Mouse (Mus musculus) urinary bladder, postnatal 36 days (tissue): ENCODE data around the gene Nfia.

Source experiments
- DNase-seq, 2 experiments: peaks; one replicate each; pipeline ENCODE4 v3.0.0; 2022; ENCODE audit warnings: low spot score in 2 of 2, mixed read lengths in 1 of 2

Nfia gene

DNA sequence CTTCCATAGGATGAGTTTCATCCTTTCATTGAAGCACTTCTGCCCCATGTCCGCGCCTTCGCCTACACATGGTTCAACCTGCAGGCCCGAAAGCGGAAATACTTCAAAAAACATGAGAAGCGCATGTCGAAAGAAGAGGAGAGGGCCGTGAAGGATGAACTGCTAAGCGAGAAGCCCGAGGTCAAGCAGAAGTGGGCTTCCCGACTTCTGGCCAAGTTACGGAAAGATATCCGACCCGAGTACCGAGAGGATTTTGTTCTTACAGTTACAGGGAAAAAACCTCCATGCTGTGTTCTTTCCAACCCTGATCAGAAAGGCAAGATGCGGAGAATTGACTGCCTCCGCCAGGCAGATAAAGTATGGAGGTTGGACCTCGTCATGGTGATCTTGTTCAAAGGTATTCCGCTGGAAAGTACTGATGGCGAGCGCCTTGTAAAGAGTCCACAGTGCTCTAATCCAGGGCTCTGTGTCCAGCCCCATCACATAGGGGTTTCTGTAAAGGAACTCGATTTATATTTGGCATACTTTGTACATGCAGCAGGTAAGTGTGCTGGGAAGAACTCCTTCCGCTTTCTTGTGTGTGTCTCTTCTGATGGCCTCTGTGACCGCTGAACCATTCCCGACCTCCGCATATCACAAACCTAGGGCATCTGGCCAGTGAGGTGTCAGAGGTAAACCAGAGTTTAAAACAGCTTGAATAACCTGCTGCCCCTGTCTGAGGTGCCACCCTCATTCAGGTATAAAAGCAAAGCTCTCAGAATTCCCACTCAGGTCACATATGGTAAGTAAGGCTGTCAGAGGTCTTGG lies 10.7 kb downstream of the Nfia start:
- no peak for DNase-seq

DNA sequence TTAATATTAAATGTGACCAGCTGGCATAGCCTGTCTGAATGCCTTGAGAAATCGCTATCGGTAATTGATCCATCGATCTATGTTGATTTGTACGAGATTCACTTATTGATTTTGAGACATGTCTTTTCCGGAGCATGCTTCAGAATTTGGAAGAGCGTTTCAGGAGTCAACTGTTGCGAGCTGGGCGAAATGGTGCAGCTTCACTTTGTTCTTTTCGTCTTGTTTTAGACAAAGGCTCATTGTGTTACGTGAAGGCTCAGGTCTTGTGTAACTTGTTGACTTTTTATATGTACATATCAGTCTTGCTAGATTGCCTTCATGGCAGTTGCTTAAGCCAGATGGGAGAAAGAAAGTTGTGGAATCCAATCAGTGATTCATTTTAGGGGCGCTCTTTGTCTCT lies 11.7 kb downstream of the Nfia start:
- no peak for DNase-seq

DNA sequence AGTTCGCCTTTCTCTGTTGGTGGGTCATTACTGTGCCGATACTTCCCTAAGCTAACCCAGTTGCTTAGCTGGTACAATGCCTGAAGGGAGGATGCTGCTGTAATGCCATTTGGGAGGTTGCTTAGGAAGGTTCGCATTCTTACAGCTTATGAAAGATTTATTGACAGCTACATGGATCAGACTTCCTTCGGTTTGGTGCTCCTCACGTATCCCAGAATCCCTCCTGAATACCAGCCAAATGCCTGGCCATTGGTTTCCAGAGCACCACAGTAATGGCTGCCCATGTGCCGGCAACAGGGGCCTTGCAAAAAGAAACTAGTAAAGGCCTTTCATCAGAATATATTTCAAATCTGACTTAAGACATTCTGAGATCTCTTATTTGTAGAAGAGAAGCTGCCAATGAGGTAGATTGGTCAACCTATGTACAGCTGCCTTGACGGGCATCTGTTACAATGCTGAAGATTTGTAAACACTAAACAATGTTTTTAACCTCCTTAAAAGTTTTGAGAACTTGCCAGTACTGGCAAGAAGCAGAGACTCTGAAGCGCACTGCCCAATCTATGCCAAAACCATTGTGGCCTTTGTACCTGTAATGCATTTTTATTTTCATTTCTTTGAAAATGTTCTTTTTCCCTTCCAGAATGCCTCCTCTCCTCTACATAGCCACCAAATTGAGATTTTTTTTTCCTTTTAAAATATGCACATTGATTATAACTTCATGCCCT lies 13.2 kb downstream of the Nfia start:
- DNase-seq: no peak

DNA sequence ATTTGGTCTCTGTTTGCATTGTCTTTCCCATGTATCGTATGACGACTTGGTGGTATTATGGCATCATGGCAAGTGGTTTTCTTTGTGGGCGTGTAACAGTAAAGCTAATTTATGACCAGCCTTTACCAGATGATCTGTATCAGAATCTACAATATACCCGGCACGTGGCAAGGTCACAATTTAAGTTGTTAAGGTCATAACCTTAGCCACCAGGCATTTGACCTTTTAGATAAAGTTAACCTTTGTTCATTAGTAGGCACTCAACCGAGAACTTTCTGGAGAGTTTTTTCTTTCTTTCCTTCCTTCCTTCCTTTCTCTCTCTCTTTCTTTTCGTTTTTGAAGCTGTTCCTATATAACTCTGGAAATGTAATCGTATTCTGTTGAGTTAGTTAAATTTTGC lies 14.0 kb downstream of the Nfia start:
- no peak for DNase-seq

DNA sequence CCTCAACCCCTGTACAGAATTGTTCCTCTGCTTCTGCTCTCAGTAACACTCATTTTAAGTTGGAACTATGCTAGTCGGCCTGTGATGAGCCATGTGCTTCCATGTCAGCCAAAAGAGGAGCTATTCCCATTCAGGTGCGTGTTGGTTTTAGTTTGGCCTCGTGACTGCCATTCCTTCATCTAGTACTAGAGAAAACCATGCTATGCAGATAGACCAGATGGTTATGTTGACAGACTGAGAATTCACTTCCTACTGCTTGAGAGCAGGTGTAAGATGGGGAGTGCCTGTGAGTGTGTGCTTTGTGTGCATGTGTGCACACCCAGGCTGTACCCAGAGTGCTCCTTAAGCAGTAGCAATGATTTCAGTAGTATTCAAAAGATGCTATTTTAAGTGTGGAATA lies 15.0 kb downstream of the Nfia start:
- DNase-seq: no peak

DNA sequence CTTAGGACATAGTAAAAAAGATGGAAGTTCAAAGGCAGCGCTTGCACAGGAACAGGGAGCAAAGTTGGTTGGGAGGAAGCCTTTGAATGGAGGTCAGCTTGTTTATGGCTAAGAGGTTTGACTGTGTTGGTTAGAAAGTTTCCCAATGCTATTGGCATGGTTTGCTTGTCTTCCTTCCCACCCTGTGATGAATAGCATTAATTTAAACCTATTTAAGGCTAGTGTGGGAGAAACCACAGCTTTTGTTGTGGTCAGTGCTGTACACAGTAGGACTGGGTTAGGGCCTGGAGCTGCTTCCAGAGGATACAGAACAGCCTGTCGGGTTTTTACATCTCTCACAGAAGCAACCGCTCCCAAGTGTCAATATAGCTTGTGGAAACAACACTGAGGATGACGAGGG lies 16.0 kb downstream of the Nfia start:
- no peak for DNase-seq

DNA sequence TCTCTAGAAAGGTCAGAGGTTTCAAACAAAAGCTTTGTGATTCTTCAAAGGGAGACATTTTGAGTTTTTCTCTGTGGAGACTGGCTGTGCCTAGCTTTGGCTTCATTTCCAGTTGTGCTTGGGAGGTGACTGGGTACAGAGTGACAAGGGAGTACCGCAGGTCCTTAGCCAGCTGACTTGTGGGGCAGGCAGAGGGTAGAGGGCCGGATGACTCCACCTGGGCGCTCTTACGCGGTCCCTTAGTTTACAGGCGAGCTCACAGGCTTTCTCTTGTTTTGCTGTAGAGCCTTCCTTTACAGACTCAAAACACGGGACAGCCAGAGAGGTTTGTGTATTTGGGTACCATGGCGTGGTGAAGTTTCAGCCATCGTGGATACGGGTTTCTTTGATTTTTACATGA lies 21.4 kb downstream of the Nfia start:
- DNase-seq: no peak

DNA sequence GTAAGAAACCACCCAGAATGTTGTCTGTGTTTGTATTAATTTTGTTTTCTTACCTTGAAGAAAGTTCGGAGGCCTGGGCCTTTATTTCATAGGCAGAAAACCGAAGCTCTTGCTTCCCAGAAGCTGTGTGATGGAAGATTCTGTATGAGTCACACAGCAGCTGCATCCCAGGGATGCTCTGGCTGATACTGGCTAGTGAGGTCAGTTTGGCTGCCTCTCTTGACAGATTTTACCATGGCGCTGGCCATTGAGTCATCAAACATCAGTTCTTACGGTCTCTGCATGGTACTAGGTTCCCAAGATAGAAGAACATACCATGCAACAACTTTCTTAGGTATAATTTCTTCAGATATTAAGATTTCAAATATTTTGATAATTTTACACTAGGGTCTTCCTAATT lies 22.3 kb downstream of the Nfia start:
- no peak for DNase-seq

DNA sequence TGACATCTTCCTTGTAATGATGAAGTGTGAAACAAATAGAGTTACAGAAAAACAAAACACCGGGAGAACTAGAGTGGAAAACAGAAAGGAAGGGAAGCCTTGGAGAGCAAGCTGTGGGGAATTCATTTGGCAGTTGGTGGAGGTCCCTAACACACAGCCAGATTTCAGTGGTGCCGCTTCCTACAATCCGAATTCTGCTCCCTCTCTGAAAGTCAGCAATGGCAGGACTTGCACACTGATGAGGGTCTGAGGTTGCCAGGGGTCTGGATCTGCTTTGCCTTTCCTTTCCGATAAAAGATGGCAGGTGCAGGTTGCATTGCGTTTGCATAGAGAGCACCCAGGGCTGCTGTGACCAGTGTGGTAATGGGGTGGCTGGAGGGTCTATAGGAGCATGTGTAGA lies 23.4 kb downstream of the Nfia start:
- DNase-seq: no peak

DNA sequence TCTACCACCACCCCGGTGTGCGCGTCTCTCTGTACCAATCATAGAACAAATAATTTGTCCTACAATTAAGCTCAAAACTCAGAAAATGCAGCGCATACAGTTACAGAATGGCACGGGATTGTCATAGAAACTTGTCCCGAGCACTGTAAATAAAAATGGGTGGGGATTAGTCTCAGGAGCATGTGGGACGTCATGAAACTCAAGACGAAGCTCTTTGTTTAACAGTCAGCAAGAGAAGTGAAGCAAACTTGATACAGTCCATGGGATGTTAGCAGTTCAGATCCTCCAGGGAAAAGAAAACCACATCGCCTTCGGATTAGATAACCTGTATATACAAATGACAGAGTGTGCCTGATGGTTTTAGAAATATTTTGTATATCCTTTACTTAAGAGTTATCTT lies 24.0 kb downstream of the Nfia start:
- DNase-seq: no peak

DNA sequence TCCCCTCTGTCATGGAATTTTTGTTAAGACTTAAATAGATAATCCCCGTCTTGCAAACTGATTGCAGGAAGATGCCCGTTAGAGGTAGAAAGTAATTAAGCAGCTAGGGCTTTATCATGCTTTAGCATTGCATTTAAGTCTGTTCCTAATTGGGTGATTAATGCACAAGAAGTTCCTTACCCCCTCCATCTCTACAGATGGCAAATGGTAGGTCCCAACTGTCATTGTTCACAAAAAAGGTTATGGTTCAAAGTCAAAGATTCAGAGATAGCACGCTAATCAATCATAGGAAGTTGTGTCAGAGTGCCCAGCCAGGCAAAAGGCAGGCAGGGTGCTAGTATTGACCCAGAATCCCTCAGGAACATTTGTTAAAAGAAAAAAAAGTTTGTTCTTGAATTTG lies 31.3 kb downstream of the Nfia start:
- DNase-seq: no peak

DNA sequence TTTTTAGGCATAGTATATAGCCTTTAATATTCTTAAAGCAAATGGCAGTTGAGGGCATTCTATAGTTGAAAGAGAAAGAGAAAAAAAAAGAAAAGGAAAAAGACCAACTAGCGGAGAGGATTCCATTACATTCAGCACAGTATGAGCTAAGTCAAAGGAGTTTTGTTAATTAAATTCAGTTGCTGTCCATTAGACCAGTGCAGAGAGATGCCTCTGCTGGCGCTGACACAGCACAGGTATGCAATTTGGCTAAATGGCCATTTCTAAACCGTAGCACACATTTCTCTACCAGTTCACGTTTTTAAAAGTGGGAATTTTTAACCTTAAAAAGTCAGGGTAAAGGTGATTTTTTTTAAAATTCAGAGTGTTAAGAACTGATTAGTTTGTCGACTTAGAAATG lies 32.1 kb downstream of the Nfia start:
- DNase-seq: no peak

DNA sequence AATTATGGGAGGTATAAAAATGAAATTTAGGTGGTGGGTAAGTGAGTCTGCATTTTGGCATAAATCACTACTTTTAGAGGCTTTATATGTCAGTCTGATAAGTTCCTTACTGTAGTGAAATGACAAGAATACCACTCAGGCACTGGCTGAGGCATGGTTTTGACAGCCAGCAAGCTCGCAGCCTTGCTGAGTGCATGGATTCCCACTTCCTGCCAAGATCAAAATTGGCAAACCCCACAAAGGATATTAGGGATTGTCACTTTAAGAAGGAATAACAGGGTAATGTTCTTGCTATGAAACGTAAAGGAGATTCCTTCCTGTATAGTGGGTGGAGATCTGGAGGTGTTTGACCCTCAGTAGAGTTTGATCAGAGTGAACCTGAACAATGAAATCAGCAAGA lies 32.7 kb downstream of the Nfia start:
- DNase-seq: no peak

DNA sequence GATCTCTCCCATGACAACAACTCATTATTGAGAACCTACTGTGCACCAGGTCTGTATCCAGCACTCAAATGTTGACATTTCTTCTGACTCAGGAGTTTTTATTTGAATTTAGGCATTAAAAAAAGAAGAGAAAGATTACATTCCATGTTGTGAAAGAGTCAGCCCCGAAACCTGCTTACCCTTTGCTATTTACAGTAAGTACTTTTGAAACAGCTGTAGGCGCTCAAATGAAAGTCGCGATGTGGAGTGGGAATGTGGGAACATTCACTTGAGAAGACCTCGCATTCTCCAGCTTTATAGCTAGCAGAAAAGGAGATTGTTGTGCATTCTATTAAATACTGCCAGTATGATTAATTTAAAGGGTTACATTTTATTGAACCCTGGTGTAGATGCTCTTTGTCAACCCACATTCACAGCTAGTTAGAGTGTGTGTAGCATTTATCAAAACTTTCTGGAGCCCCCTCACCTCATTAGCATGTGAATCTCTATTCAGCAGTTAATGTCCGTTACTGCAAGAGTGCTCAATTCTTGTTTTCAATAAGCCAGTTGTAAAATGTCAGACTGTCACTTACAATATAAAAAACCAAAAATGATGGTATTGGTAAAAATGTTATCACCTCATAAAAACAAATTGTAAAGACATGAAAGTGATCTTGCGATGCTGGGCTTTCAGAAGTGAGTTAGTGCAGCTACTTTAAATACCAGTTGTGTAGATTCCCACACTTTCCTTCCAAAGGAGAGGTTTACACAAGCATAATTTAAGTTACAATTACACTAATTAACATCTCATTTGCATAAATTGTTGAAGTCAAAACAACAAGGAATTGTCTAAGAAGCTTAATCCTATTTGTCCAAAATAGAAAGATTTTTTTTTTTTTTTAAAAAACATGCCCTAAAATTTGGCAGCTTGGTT lies 33.6 kb downstream of the Nfia start:
- DNase-seq: no peak

DNA sequence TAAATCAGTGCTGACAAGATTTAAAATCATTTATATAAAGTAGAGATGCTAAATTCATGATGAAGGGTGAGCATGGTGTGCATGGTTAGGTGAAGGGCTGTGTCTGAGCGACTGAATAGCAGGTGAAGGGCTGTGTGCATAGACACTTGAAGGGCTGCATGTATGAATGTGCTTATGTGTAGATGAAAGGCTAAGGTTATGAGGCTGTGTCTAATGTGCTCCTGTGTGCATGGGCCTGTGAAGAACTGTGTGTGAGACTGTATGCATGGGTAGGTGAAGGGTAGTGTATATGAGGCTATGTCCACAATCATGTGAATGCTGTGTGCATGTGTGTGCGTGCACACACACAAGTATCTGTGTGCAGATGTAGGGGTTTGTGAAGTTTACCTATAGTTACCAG lies 34.4 kb downstream of the Nfia start:
- DNase-seq: no peak

DNA sequence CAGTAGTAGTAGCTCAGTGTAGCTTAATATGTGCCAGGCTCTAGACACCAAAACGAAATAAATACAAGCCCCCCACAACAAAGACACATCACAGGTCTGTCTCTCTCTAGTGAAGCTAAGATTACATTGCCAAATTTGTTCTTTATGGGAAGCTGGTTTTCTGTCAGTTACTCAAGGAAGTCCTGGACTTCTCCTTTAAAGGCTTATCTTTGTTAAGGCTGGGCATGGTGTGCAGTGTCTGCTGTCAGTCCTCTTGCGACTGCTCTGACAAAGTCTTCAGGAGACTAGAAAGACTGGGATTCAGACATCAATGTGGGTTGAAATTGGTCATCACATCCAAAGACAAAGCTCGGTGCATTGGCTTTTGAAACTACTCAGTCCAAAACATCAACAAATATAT lies 36.4 kb downstream of the Nfia start:
- no peak for DNase-seq

DNA sequence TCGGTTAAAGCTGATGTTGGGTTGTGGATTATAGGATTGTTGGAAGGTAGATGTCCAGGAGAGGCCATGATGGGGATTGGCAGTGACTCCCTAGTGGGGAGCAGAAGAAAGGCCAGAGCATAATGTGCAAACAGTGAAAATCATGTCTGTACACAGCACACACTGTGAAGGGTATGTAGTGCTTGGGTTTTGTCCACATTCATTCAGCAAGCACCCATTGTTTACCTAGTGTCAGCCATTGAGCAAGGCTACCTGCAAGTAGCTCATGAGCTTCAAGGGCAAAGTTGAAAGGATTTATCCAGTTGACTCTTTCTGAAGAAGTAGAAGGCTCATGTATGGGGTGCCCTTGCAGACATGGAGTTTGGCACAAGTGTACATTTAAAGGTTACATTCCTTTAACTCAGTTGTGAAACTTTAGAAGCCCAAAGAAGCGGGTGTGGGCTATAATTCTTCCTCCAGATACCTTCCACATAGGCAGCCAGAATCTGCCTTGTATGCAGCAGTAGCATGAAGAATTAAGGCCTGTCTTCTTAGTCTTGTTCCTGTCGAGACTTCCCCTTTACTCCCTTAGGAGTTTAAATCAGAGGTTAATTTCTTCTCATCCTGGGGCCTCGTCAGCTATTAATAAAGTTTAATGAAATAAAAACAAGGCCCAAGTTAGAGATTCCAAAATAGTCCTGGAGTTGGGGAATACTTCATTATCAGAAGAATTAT lies 37.2 kb downstream of the Nfia start:
- DNase-seq: no peak

DNA sequence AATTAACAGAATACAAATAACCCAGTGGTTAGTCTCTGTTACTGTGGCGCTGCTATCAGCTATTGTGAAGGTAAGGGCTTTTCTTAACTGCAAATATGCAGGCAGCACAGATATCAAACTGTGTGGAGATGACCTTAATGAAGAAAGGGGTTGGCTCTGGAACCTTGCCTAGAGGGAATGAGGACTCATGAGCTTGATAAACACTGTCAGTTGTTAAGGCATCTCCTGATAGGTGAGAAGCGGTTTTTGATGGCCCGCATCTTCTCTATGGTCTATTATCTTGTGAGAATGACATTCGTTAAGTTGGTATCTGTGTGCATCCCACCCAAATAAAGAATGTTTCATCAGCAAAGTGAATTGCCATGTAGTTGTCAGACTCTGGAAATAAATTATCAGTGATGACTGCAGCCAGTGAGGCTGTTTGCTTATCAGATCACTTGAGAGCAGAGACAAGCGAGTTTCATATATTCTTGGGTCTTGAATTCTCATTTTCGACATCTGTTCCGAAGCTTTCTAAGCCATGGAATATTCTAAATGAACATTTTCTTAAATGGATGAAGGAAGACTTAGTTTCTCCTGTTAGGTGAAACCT lies 37.9 kb downstream of the Nfia start:
- no peak for DNase-seq

DNA sequence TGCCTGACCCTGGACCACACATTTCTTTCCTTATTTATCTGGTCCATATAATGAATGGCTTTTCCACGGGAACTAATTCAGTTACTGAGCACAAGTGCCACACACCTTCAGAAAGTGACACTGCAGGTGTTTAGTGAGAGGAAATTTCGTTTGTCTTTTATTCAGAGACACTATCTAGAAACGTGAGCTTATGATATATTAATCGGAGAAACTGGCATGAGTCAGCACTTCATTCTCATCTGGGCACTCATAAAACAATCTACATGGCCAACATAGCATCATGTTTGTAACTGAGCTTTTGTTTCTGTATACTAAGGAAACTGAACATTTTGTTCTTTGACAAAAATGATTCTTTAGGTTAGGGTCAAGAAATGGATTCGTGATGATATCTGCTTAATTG lies 40.5 kb downstream of the Nfia start:
- no peak for DNase-seq

DNA sequence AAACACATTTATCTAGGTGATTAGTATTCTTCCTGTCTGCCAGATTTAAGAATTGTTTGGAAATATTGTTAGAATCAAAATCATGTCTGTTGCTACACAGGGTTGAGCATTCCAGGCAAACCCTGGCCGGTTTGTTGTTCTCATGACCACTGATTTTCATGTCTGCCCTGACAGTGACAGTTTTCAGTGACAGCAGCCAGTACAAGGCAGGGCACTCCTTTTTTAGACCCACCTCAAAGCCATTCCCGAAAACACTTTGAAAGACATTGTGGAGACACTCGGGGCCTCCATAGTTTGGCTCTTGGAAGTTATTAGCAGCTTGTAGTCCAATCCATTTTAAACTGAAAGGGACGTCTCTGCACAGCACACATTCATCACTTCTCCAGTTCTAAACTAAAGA lies 41.5 kb downstream of the Nfia start:
- no peak for DNase-seq

DNA sequence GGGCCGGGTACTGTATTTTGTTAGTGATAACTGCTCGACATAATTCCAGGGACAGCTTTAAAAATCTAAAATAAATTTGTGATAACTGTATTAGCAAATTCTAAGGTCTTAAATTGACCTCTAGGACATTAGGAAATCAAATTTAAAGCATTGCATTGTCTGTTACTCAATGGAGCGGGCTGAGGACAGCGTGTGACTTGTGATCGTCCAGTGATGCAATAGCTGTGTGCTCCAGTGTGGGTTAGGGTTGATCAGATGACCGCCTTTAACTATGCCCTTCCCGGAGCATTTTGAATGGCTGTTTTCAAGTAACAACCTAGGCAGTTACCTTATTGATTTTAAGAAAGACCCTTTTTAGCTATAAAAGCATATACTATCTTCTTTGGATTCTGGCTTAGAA lies 42.0 kb downstream of the Nfia start:
- no peak for DNase-seq
